ENCODE assay signal across 15 mouse cellular contexts in genomic region chr17:79650297-79650696, GRCm38 (mm10).
"Had no signal": no experiment of that assay in that cellular context is flagged by ENCODE, and none has a peak within 500 bp of the region (broad histone marks: within the 10 kb centered on the region; RNA-seq: fewer than 3 reads in every experiment).

No protein-coding gene starts in this region.

- H3K27ac ChIP-seq: neural tube, embryonic 15.5 days; stomach, embryonic 15.5 days; stomach, postnatal 0 days had no signal

- H3K4me2 ChIP-seq: neural tube, embryonic 15.5 days; stomach, embryonic 15.5 days had no signal

- H3K9ac ChIP-seq: neural tube, embryonic 15.5 days; stomach, embryonic 15.5 days had no signal

- H3K36me3 ChIP-seq: neural tube, embryonic 15.5 days; stomach, embryonic 15.5 days had no signal

- DNase-seq: retina, postnatal 1 day; right cerebral cortex, adult 18-20 months; right cerebral cortex, postnatal 14 days; right cerebral cortex, postnatal 25 days; right cerebral cortex, postnatal 4 days; spleen, adult 18-20 months; thymus, adult 18-20 months; thymus, adult 2 months; thymus, postnatal 14 days; thymus, postnatal 25 days; thymus, postnatal 36 days; thymus, postnatal 4 days had no signal

- H3K4me1 ChIP-seq: neural tube, embryonic 15.5 days; stomach, embryonic 15.5 days had no signal

- H3K27me3 ChIP-seq: neural tube, embryonic 15.5 days; stomach, embryonic 15.5 days had no signal

- H3K9me3 ChIP-seq: neural tube, embryonic 15.5 days; stomach, embryonic 15.5 days had no signal

- H3K4me3 ChIP-seq: neural tube, embryonic 15.5 days; stomach, embryonic 15.5 days had no signal
